Mouse (Mus musculus): Measurements from ENCODE around the gene Stac. TPM values are rescaled to one million over a fixed set of nuclear protein-coding genes. Genes with fewer than 3 reads are reported as not detected.

Stac gene
- polyA plus RNA-seq, 2 experiments, result 0.02 TPM; not detected in 1

DNA sequence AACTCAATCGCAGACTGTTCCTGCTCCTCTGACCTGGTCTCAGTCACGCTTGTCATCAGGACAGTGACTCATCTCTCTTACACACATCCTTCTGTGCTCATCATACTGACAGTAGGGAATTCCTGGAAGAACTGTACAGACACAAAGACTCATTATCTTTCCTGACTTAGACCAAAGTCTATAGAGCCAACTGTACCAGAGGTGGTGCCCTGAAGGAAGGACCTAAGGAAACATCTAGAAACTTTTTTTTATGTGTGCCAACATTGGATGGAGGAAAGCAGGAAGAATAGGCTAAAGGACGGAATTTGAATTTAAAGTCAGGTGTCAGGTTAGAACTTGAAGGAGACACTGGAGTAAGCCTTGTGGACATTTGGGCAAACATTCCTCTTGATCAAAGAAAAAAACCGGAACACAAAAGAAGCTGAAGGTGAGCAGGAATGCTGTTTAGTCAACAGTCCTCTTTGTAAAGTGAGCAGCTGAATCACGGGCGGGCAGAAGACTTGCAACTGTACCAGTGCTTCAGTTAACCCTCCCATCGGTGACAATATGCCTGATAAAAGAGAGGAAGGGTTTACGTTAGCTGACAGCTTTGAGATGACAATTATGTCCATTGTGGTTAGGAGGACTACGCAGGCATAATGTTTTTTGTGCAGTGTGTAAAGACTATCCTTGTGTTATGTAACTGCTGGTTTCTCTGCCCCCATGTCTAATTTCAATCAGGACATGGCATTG is 42.0 kb upstream of the Stac start:
- Histone ChIP-seq H3K27me3 (ENCODE audit: control insufficient read depth, insufficient read depth, low read length) (no peaks in the 10 kb centered on the region), H3K27ac (no peak overlapping the region), H3K4me2 (ENCODE audit: low read depth) (no peak overlapping the region), H3K9me3 (ENCODE audit: control insufficient read depth, low read length) (no peaks in the 10 kb centered on the region), H3K4me1 (replicated peaks; ENCODE audit: control insufficient read depth in 2 of 2, insufficient read depth in 2 of 2, low read length in 1 of 2) (no peaks in the 10 kb centered on the region; a peak in 1 of 4 replicates), H3K9ac (replicated peaks) (no peak overlapping the region), H3K36me3 (replicated peaks; ENCODE audit: control insufficient read depth, insufficient read depth, low read depth) (no peaks in the 10 kb centered on the region), H3K4me3 (ENCODE audit: insufficient read depth in 1 of 2, low read depth in 2 of 2, low read length in 2 of 2) (no peak overlapping the region)
- ATAC-seq (ENCODE audit: insufficient read depth) (no peak), DNase-seq (ENCODE audit: low read depth in 3 of 3, low spot score in 3 of 3) (no peak)
- no peak for TF ChIP-seq CTCF (IDR thresholded peaks at IDR 0.05; ENCODE audit: low read depth)
- WGBS (ENCODE audit: insufficient replicate concordance), result 50% methylated on average over 9 of the region's 9 CpGs

DNA sequence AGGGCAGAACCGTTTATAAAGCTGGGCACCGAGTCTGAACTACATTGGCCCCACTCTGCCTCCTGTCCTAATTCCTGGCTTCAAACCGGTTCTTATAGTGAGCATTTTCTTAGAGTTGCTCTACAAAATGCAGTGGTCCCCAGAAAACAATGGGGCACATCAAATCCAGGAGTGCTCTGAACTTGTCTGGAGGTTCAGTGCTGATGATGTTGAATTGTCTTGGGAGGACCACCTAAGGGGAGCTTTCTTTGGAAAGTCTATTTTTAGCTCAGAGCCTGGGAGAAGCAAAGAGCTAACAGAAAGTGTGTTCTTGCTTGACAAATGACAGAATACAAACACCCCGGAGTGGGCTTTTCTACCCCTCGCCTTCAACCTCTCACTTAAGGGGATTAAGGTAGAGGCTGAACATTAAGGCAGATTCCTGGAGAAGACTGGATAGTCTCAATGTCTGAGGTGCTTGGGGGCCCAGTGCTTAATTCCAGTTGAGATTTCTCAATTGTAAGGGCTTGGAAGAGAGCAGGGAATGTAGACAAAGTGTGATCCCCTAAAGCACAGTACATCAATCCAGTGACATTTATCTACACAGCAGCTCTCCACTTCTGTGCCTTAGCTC is 34.9 kb upstream of the Stac start:
- Histone ChIP-seq H3K4me3 (ENCODE audit: insufficient read depth in 1 of 2, low read depth in 2 of 2, low read length in 2 of 2) (no peak overlapping the region), H3K4me1 (replicated peaks; ENCODE audit: control insufficient read depth in 2 of 2, insufficient read depth in 2 of 2, low read length in 1 of 2) (no peaks in the 10 kb centered on the region), H3K4me2 (ENCODE audit: low read depth) (no peak overlapping the region), H3K36me3 (replicated peaks; ENCODE audit: control insufficient read depth, insufficient read depth, low read depth) (no peaks in the 10 kb centered on the region), H3K27ac (no peak overlapping the region), H3K9me3 (ENCODE audit: control insufficient read depth, low read length) (no peaks in the 10 kb centered on the region), H3K27me3 (ENCODE audit: control insufficient read depth, insufficient read depth, low read length) (no peaks in the 10 kb centered on the region), H3K9ac (replicated peaks) (no peak overlapping the region)
- TF ChIP-seq EP300 (IDR thresholded peaks at IDR 0.05; ENCODE audit: low read depth), result no peak
- TF ChIP-seq CTCF (IDR thresholded peaks at IDR 0.05; ENCODE audit: low read depth), result no peak
- 48% methylated on average over 5 of the region's 5 CpGs for WGBS (ENCODE audit: insufficient replicate concordance)
- no peak for DNase-seq (ENCODE audit: low read depth in 3 of 3, low spot score in 3 of 3)
- ATAC-seq (ENCODE audit: insufficient read depth), result no peak

DNA sequence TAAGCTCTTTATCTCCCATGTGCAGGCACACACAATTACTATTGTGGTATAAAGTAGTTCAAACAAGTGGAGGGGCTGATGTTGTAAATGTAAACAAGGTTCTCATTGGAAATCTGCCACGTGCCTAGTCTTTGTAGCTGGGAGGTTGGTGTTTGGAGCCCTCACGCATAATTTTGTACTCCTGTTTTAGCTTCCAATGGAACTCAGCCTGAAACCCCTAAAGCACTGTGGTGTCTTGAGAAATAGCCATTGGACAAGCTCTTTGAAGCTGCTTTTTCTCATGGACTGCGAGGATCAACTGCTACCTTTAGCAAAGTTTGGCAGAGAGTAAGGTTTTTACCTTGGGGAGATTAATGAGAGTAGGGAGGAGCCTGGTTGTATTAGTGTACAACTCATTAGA is 24.3 kb upstream of the Stac start:
- ATAC-seq (ENCODE audit: insufficient read depth), result no peak
- 40% methylated on average over 3 of the region's 3 CpGs for WGBS (ENCODE audit: insufficient replicate concordance)
- no peak overlapping the region for H3K27ac ChIP-seq
- H3K36me3 ChIP-seq (replicated peaks; ENCODE audit: control insufficient read depth, insufficient read depth, low read depth), result no peaks in the 10 kb centered on the region
- H3K4me3 ChIP-seq (ENCODE audit: insufficient read depth in 1 of 2, low read depth in 2 of 2, low read length in 2 of 2), result no peak overlapping the region
- no peak overlapping the region for H3K4me2 ChIP-seq (ENCODE audit: low read depth)
- H3K4me1 ChIP-seq (replicated peaks; ENCODE audit: control insufficient read depth in 2 of 2, insufficient read depth in 2 of 2, low read length in 1 of 2), result no peaks in the 10 kb centered on the region
- no peaks in the 10 kb centered on the region for H3K9me3 ChIP-seq (ENCODE audit: control insufficient read depth, low read length)
- no peak overlapping the region for H3K9ac ChIP-seq (replicated peaks)
- no peaks in the 10 kb centered on the region for H3K27me3 ChIP-seq (ENCODE audit: control insufficient read depth, insufficient read depth, low read length)
- no peak for TF ChIP-seq EP300 (IDR thresholded peaks at IDR 0.05; ENCODE audit: low read depth)
- TF ChIP-seq CTCF (IDR thresholded peaks at IDR 0.05; ENCODE audit: low read depth), result no peak
- no peak for DNase-seq (ENCODE audit: low read depth in 3 of 3, low spot score in 3 of 3)

DNA sequence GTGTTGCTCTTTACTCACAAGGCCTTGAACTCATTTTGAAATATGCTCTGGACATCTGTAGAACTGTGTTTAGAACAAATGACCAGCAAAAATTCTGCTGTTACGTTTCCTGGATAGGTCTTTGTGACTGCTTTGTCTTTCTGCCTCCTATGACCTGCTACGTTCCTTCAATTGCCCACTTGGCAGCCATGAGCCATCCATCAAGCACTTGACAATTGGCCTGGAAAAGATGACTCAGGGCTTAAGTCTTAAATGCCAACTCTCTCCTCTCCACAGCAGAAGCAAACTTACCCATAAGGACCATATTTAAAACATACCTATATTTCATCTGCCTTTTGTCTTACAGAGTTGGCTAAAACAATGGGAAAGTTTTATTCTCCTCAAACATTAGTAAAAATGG is 10.0 kb upstream of the Stac start:
- DNase-seq (ENCODE audit: low read depth in 3 of 3, low spot score in 3 of 3) (no peak), ATAC-seq (ENCODE audit: insufficient read depth) (no peak)
- no peak overlapping the region for H3K27ac ChIP-seq

GRCm38 (mm10) chr9:111690484-111690855 is 322 bp upstream of the Stac start:
- Histone ChIP-seq H3K36me3 (replicated peaks; ENCODE audit: control insufficient read depth, insufficient read depth, low read depth) (no peaks in the 10 kb centered on the region), H3K9me3 (ENCODE audit: control insufficient read depth, low read length) (no peaks in the 10 kb centered on the region), H3K4me2 (ENCODE audit: low read depth) (peak overlapping the region; percentile 44), H3K9ac (replicated peaks) (no peak overlapping the region), H3K27ac (no peak overlapping the region), H3K27me3 (ENCODE audit: control insufficient read depth, insufficient read depth, low read length) (peaks cover 11% of the 10 kb centered on the region), H3K4me3 (ENCODE audit: insufficient read depth in 1 of 2, low read depth in 2 of 2, low read length in 2 of 2) (peak overlapping the region in 1 of 2 experiments; percentile 23; a peak in 1 of 4 replicates), H3K4me1 (replicated peaks; ENCODE audit: control insufficient read depth in 2 of 2, insufficient read depth in 2 of 2, low read length in 1 of 2) (no peaks in the 10 kb centered on the region)
- 6% methylated on average over 6 of the region's 6 CpGs for WGBS (ENCODE audit: insufficient replicate concordance)
- ATAC-seq (ENCODE audit: insufficient read depth) (no peak), DNase-seq (ENCODE audit: low read depth in 3 of 3, low spot score in 3 of 3) (no peak)
- TF ChIP-seq CTCF (IDR thresholded peaks at IDR 0.05; ENCODE audit: low read depth) (no peak), EP300 (IDR thresholded peaks at IDR 0.05; ENCODE audit: low read depth) (no peak)

More for the DNA sequence above, 10.0 kb upstream of the Stac start:
- H3K9me3 ChIP-seq (ENCODE audit: control insufficient read depth, low read length), result no peaks in the 10 kb centered on the region
- H3K9ac ChIP-seq (replicated peaks), result no peak overlapping the region
- TF ChIP-seq EP300 (IDR thresholded peaks at IDR 0.05; ENCODE audit: low read depth), result no peak
- H3K27me3 ChIP-seq (ENCODE audit: control insufficient read depth, insufficient read depth, low read length), result no peaks in the 10 kb centered on the region
- H3K4me2 ChIP-seq (ENCODE audit: low read depth), result no peak overlapping the region
- H3K36me3 ChIP-seq (replicated peaks; ENCODE audit: control insufficient read depth, insufficient read depth, low read depth), result no peaks in the 10 kb centered on the region
- 26% methylated on average over 2 of the region's 2 CpGs for WGBS (ENCODE audit: insufficient replicate concordance)
- H3K4me1 ChIP-seq (replicated peaks; ENCODE audit: control insufficient read depth in 2 of 2, insufficient read depth in 2 of 2, low read length in 1 of 2), result peaks cover 0 to 2% of the 10 kb centered on the region in 2 experiments; a peak in 1 of 4 replicates
- H3K4me3 ChIP-seq (ENCODE audit: insufficient read depth in 1 of 2, low read depth in 2 of 2, low read length in 2 of 2), result no peak overlapping the region

Measured in liver, embryonic 14.5 days (tissue).